Mouse (Mus musculus): Measurements from ENCODE around the gene Rab10.

DNA sequence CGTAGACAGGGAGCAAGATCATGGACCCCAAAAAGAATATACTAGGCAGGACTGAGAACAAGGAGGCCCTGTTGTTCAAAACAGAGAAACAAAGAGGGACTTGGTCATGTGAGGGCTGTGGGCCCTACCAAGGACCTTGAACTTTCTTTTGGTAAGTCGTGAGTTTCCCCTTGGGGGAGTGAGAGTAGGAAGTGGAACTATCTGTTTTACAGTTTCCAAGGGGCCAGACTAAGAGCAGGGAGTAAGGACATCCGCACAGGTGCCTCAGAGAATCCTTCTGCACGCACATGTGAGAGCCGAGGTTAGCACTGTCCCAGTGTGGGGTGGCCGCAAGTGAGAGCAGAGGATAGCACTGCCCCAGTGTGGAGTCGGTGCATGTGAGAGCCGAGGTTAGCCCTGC lies 45.3 kb upstream of the Rab10 start:
- TF ChIP-seq CTCF (IDR thresholded peaks at IDR 0.05; ENCODE audit: low read depth) (no peak), EP300 (IDR thresholded peaks at IDR 0.05; ENCODE audit: low read depth) (no peak)
